In the genomic region with DNA sequence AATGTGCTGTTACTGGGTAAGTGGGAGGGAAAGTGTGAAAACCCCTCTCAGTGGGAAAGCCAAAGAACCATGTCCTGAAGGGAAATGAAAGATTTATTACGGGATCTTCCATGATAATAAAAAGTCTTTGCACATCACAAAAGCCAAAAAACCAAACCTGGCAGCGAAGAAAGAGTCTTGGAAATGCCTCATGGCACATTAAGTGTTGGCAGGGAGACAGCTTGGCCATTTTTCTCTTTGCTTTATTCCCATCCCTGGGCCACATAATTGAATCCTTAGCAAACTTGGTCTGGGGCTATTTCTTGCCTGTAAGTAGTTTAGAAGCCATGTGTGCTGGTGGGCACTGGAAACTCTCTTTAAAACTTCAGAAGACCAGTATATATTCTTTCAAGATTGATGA, we compare ENCODE assay signal across 18 mouse cellular contexts.
DNase-seq lines count a peak whose midpoint lies in the region; ATAC-seq and TF ChIP-seq lines count a peak whose summit lies in the region.
"Had no signal": no experiment of that assay in that cellular context is flagged by ENCODE, and none has a peak within 500 bp of the region (broad histone marks: within the 10 kb centered on the region; RNA-seq: fewer than 3 reads in every experiment).

No protein-coding gene starts in this region.

- H3K9ac ChIP-seq in forebrain, embryonic 14.5 days (ENCODE audit: low read length): no peak overlapping the region
- H3K9ac ChIP-seq in forebrain, embryonic 15.5 days (replicated peaks): no peak overlapping the region
- H3K9ac ChIP-seq in midbrain, postnatal 0 days (replicated peaks; ENCODE audit: low read length, poor library complexity, severe bottlenecking): no peak overlapping the region
- H3K9ac ChIP-seq in midbrain, embryonic 11.5 days (ENCODE audit: low read length): no peak overlapping the region
- no peak overlapping the region for H3K9ac ChIP-seq in neural tube, embryonic 14.5 days (replicated peaks; ENCODE audit: low read depth, low read length)
- H3K9ac ChIP-seq: heart, embryonic 15.5 days; intestine, embryonic 15.5 days; liver, postnatal 0 days had no signal

- no peak overlapping the region for H3K4me3 ChIP-seq in forebrain, embryonic 14.5 days (ENCODE audit: low read depth, low read length)
- no peak overlapping the region for H3K4me3 ChIP-seq in forebrain, embryonic 15.5 days
- no peak overlapping the region for H3K4me3 ChIP-seq in kidney, adult 2 months (ENCODE audit: insufficient read depth, low read depth, low read length)
- H3K4me3 ChIP-seq in midbrain, postnatal 0 days (ENCODE audit: low read depth, low read length): no peak overlapping the region
- H3K4me3 ChIP-seq in midbrain, embryonic 11.5 days (ENCODE audit: low read depth, low read length): no peak overlapping the region
- no peak overlapping the region for H3K4me3 ChIP-seq in neural tube, embryonic 14.5 days (ENCODE audit: low read depth, low read length)
- H3K4me3 ChIP-seq: heart, embryonic 15.5 days; intestine, embryonic 15.5 days; left cerebral cortex, adult 2 months had no signal

- TF ChIP-seq POLR2A in kidney, adult 2 months (IDR thresholded peaks at IDR 0.05; ENCODE audit: low read depth, low read length): no peak

- TF ChIP-seq CTCF in kidney, adult 2 months (conservative IDR thresholded peaks at IDR 0.05; ENCODE audit: insufficient read depth, insufficient read length, low read depth, low read length): no peak
- no peak for TF ChIP-seq CTCF in midbrain, postnatal 0 days (IDR thresholded peaks at IDR 0.05)

- no peaks in the 10 kb centered on the region for H3K9me3 ChIP-seq in forebrain, embryonic 14.5 days (replicated peaks; ENCODE audit: control insufficient read depth, low read length)
- H3K9me3 ChIP-seq in forebrain, embryonic 15.5 days: no peaks in the 10 kb centered on the region
- no peaks in the 10 kb centered on the region for H3K9me3 ChIP-seq in midbrain, postnatal 0 days (ENCODE audit: low read length)
- no peaks in the 10 kb centered on the region for H3K9me3 ChIP-seq in midbrain, embryonic 11.5 days (ENCODE audit: control insufficient read depth, low read length)
- no peaks in the 10 kb centered on the region for H3K9me3 ChIP-seq in neural tube, embryonic 14.5 days (ENCODE audit: control insufficient read depth, low read length)
- H3K9me3 ChIP-seq: heart, embryonic 15.5 days; intestine, embryonic 15.5 days had no signal

- no peak overlapping the region for H3K4me2 ChIP-seq in forebrain, embryonic 14.5 days (ENCODE audit: low read length)
- no peak overlapping the region for H3K4me2 ChIP-seq in forebrain, embryonic 15.5 days (replicated peaks)
- H3K4me2 ChIP-seq in midbrain, postnatal 0 days (ENCODE audit: low read depth, low read length, poor library complexity, severe bottlenecking): no peak overlapping the region
- H3K4me2 ChIP-seq in midbrain, embryonic 11.5 days: no peak overlapping the region
- no peak overlapping the region for H3K4me2 ChIP-seq in neural tube, embryonic 14.5 days (ENCODE audit: low read depth, low read length)
- H3K4me2 ChIP-seq: heart, embryonic 15.5 days; intestine, embryonic 15.5 days; liver, embryonic 11.5 days had no signal

- no peaks in the 10 kb centered on the region for H3K36me3 ChIP-seq in forebrain, embryonic 14.5 days (ENCODE audit: control insufficient read depth, insufficient read depth, low read length)
- no peaks in the 10 kb centered on the region for H3K36me3 ChIP-seq in forebrain, embryonic 15.5 days
- no peaks in the 10 kb centered on the region for H3K36me3 ChIP-seq in kidney, adult 2 months (ENCODE audit: control insufficient read depth, insufficient read depth, low read length)
- H3K36me3 ChIP-seq in midbrain, postnatal 0 days (ENCODE audit: insufficient read depth, low read length): no peaks in the 10 kb centered on the region
- H3K36me3 ChIP-seq in midbrain, embryonic 11.5 days (ENCODE audit: control insufficient read depth, insufficient read depth, low read length): no peaks in the 10 kb centered on the region
- H3K36me3 ChIP-seq in neural tube, embryonic 14.5 days (ENCODE audit: control insufficient read depth, insufficient read depth, low read length): no peaks in the 10 kb centered on the region
- H3K36me3 ChIP-seq: heart, embryonic 15.5 days; intestine, embryonic 15.5 days had no signal

- DNase-seq in forebrain, embryonic 14.5 days (ENCODE audit: low spot score): peak; percentile 26
- peak; percentile 4 for DNase-seq in kidney, adult 2 months
- no peak for DNase-seq in kidney, postnatal 4 days
- DNase-seq in midbrain, postnatal 0 days (ENCODE audit: low spot score): peak; percentile 31
- DNase-seq in midbrain, embryonic 11.5 days (ENCODE audit: low spot score, missing footprints): no peak
- no peak for DNase-seq in layer of hippocampus, postnatal 10 days (ENCODE audit: low spot score in 2 of 2)
- DNase-seq: adrenal gland, adult 2 months; heart, postnatal 4 days; kidney, postnatal 36 days; layer of hippocampus, adult 9-11 months; liver, postnatal 0 days had no signal

- no peaks in the 10 kb centered on the region for H3K4me1 ChIP-seq in forebrain, embryonic 14.5 days (ENCODE audit: control insufficient read depth, insufficient read depth, low read length)
- H3K4me1 ChIP-seq in forebrain, embryonic 15.5 days: no peaks in the 10 kb centered on the region
- H3K4me1 ChIP-seq in kidney, adult 2 months (ENCODE audit: control insufficient read depth, insufficient read depth, low read length): no peaks in the 10 kb centered on the region
- no peaks in the 10 kb centered on the region for H3K4me1 ChIP-seq in midbrain, postnatal 0 days (ENCODE audit: insufficient read depth, low read length)
- no peaks in the 10 kb centered on the region for H3K4me1 ChIP-seq in midbrain, embryonic 11.5 days (ENCODE audit: control insufficient read depth, insufficient read depth, low read length)
- no peaks in the 10 kb centered on the region for H3K4me1 ChIP-seq in neural tube, embryonic 14.5 days (ENCODE audit: control insufficient read depth, insufficient read depth, low read length)
- H3K4me1 ChIP-seq: heart, embryonic 15.5 days; intestine, embryonic 15.5 days had no signal

- no peaks in the 10 kb centered on the region for H3K27me3 ChIP-seq in forebrain, embryonic 14.5 days (replicated peaks; ENCODE audit: control insufficient read depth, insufficient read depth, low read length)
- no peaks in the 10 kb centered on the region for H3K27me3 ChIP-seq in forebrain, embryonic 15.5 days
- H3K27me3 ChIP-seq in kidney, adult 2 months (replicated peaks; ENCODE audit: control insufficient read depth, insufficient read depth, low read length): no peaks in the 10 kb centered on the region
- H3K27me3 ChIP-seq in midbrain, postnatal 0 days (ENCODE audit: insufficient read depth, low read length): no peaks in the 10 kb centered on the region
- no peaks in the 10 kb centered on the region for H3K27me3 ChIP-seq in midbrain, embryonic 11.5 days (ENCODE audit: control insufficient read depth, insufficient read depth, low read length)
- H3K27me3 ChIP-seq in neural tube, embryonic 14.5 days (ENCODE audit: control insufficient read depth, insufficient read depth, low read length): no peaks in the 10 kb centered on the region
- H3K27me3 ChIP-seq: heart, embryonic 15.5 days; intestine, embryonic 15.5 days had no signal

- ATAC-seq in forebrain, embryonic 14.5 days: no peak
- ATAC-seq in forebrain, embryonic 15.5 days (replicated peaks): no peak
- no peak for ATAC-seq in midbrain, postnatal 0 days (ENCODE audit: low FRiP score)
- no peak for ATAC-seq in midbrain, embryonic 11.5 days (ENCODE audit: low FRiP score)
- ATAC-seq in neural tube, embryonic 14.5 days (ENCODE audit: low read depth): peak; percentile 67; the same call in 1 of the 2 replicates
- ATAC-seq: intestine, embryonic 15.5 days; liver, postnatal 0 days; midbrain, embryonic 16.5 days had no signal

- 63% methylated on average over 2 of the region's 2 CpGs for WGBS in forebrain, embryonic 14.5 days
- 56% methylated on average over 2 of the region's 2 CpGs for WGBS in forebrain, embryonic 15.5 days
- WGBS in kidney, adult 2 months: 74% methylated on average over 2 of the region's 2 CpGs
- 57% methylated on average over 2 of the region's 2 CpGs for WGBS in midbrain, postnatal 0 days
- WGBS in midbrain, embryonic 11.5 days: 91% methylated on average over 2 of the region's 2 CpGs
- WGBS in neural tube, embryonic 14.5 days: 37% methylated on average over 2 of the region's 2 CpGs

- H3K27ac ChIP-seq in forebrain, embryonic 14.5 days (ENCODE audit: low read depth, low read length): no peak overlapping the region
- no peak overlapping the region for H3K27ac ChIP-seq in forebrain, embryonic 15.5 days (replicated peaks)
- no peak overlapping the region for H3K27ac ChIP-seq in kidney, adult 2 months (ENCODE audit: insufficient read depth, low read depth, low read length)
- no peak overlapping the region for H3K27ac ChIP-seq in midbrain, postnatal 0 days (ENCODE audit: low read depth, low read length)
- no peak overlapping the region for H3K27ac ChIP-seq in midbrain, embryonic 11.5 days (ENCODE audit: low read depth, low read length)
- no peak overlapping the region for H3K27ac ChIP-seq in neural tube, embryonic 14.5 days (ENCODE audit: low read depth, low read length)
- H3K27ac ChIP-seq: heart, embryonic 15.5 days; intestine, embryonic 15.5 days; left cerebral cortex, adult 2 months had no signal

Comparison
In these comparisons a context has a peak if more than half of its experiments do, and no peak if none do; other contexts are left out.
1. DNase-seq: peak in forebrain, embryonic 14.5 days (single experiment), kidney, adult 2 months (single experiment) and midbrain, postnatal 0 days (single experiment); none in kidney, postnatal 4 days (0 of 2), midbrain, embryonic 11.5 days (single experiment) and layer of hippocampus, postnatal 10 days (0 of 2).